13 mouse cellular contexts compared by ENCODE assay signal in genomic region chr5:91200448-91200847, GRCm38 (mm10).
DNase-seq lines count a peak whose midpoint lies in the region; ATAC-seq and TF ChIP-seq lines count a peak whose summit lies in the region.
"Had no signal": no experiment of that assay in that cellular context is flagged by ENCODE, and none has a peak within 500 bp of the region (broad histone marks: within the 10 kb centered on the region; RNA-seq: fewer than 3 reads in every experiment).

No protein-coding gene starts in this region.

- no peaks in the 10 kb centered on the region for H3K27me3 ChIP-seq in heart, embryonic 16.5 days (ENCODE audit: control insufficient read depth, insufficient read depth, low read length)
- H3K27me3 ChIP-seq in midbrain, embryonic 15.5 days (replicated peaks), result no peaks in the 10 kb centered on the region
- H3K27me3 ChIP-seq: liver, embryonic 15.5 days; midbrain, embryonic 12.5 days; neural tube, embryonic 12.5 days had no signal

- TF ChIP-seq POLR2A in lung, adult 2 months (IDR thresholded peaks at IDR 0.05; ENCODE audit: borderline replicate concordance, extremely low read depth, low read depth, low read length), result no peak

- peak; percentile 85 for ATAC-seq in heart, embryonic 16.5 days (replicated peaks; ENCODE audit: extremely low read depth, insufficient read depth, low FRiP score)
- no peak for ATAC-seq in midbrain, embryonic 15.5 days (replicated peaks)

- no peak for TF ChIP-seq CTCF in lung, adult 2 months (IDR thresholded peaks at IDR 0.05; ENCODE audit: insufficient read depth, low read length)

- no peaks in the 10 kb centered on the region for H3K9me3 ChIP-seq in heart, embryonic 16.5 days (replicated peaks; ENCODE audit: control insufficient read depth, low read length)
- H3K9me3 ChIP-seq in midbrain, embryonic 15.5 days, result no peaks in the 10 kb centered on the region
- H3K9me3 ChIP-seq: forebrain, embryonic 10.5 days; hindbrain, embryonic 10.5 days; liver, embryonic 15.5 days; midbrain, embryonic 12.5 days; neural tube, embryonic 12.5 days had no signal

- peak overlapping the region; percentile 23; the same call in 1 of the 2 replicates for H3K4me2 ChIP-seq in heart, embryonic 16.5 days (ENCODE audit: low read depth, low read length)
- no peak overlapping the region for H3K4me2 ChIP-seq in midbrain, embryonic 15.5 days
- H3K4me2 ChIP-seq: liver, embryonic 15.5 days; midbrain, embryonic 12.5 days; neural tube, embryonic 12.5 days had no signal

- no peak overlapping the region for H3K9ac ChIP-seq in heart, embryonic 16.5 days (ENCODE audit: low read length)
- H3K9ac ChIP-seq in midbrain, embryonic 15.5 days, result no peak overlapping the region
- H3K9ac ChIP-seq: liver, embryonic 15.5 days; midbrain, embryonic 12.5 days; neural tube, embryonic 12.5 days had no signal

- H3K27ac ChIP-seq in heart, embryonic 16.5 days (ENCODE audit: low read length), result no peak overlapping the region
- H3K27ac ChIP-seq in midbrain, embryonic 15.5 days, result no peak overlapping the region
- H3K27ac ChIP-seq: forebrain, embryonic 10.5 days; hindbrain, embryonic 10.5 days; liver, embryonic 15.5 days; midbrain, embryonic 12.5 days; neural tube, embryonic 12.5 days had no signal

- 26% methylated on average over 5 of the region's 5 CpGs for WGBS in lung, adult 2 months
- WGBS in heart, embryonic 16.5 days, result 14% methylated on average over 5 of the region's 5 CpGs
- 20% methylated on average over 5 of the region's 5 CpGs for WGBS in large intestine, adult 2 months
- whole genome bisulfite sequencing in midbrain, embryonic 15.5 days, result 73% methylated on average over 5 of the region's 5 CpGs

- H3K36me3 ChIP-seq in heart, embryonic 16.5 days (ENCODE audit: control insufficient read depth, insufficient read depth), result no peaks in the 10 kb centered on the region
- no peaks in the 10 kb centered on the region for H3K36me3 ChIP-seq in midbrain, embryonic 15.5 days (replicated peaks)
- H3K36me3 ChIP-seq: forebrain, embryonic 10.5 days; hindbrain, embryonic 10.5 days; liver, embryonic 15.5 days; midbrain, embryonic 12.5 days; neural tube, embryonic 12.5 days had no signal

- H3K4me1 ChIP-seq in lung, adult 2 months (ENCODE audit: control insufficient read depth, insufficient read depth, low read length), result no peaks in the 10 kb centered on the region; the same call in 1 of the 2 replicates
- H3K4me1 ChIP-seq in heart, embryonic 16.5 days (ENCODE audit: control insufficient read depth, insufficient read depth, low read length), result peaks cover 3% of the 10 kb centered on the region
- no peaks in the 10 kb centered on the region for H3K4me1 ChIP-seq in midbrain, embryonic 15.5 days
- H3K4me1 ChIP-seq: forebrain, embryonic 10.5 days; hindbrain, embryonic 10.5 days; liver, embryonic 15.5 days; midbrain, embryonic 12.5 days; neural tube, embryonic 12.5 days had no signal

- peak; percentile 6 for DNase-seq in lung, postnatal 36 days
- DNase-seq in lung, adult 2 months, result no peak
- DNase-seq in large intestine, adult 2 months (ENCODE audit: low read depth, low spot score), result peak; percentile 82
- DNase-seq in embryo, embryonic 10.5 days (ENCODE audit: low spot score), result no peak
- no peak for DNase-seq in layer of hippocampus, adult 18-20 months (ENCODE audit: low spot score in 2 of 2)
- DNase-seq: cerebellum, adult 9-10 months had no signal

- H3K4me3 ChIP-seq in lung, adult 2 months (replicated peaks; ENCODE audit: extremely low read depth, low read depth, low read length), result no peak overlapping the region
- no peak overlapping the region for H3K4me3 ChIP-seq in heart, embryonic 16.5 days (ENCODE audit: low read length)
- no peak overlapping the region for H3K4me3 ChIP-seq in midbrain, embryonic 15.5 days
- H3K4me3 ChIP-seq: forebrain, embryonic 10.5 days; hindbrain, embryonic 10.5 days; liver, embryonic 15.5 days; midbrain, embryonic 12.5 days; neural tube, embryonic 12.5 days had no signal

Comparison
In these comparisons a context has a peak if more than half of its experiments do, and no peak if none do; other contexts are left out.
1. DNase-seq: peak in lung, postnatal 36 days (single experiment) and large intestine, adult 2 months (single experiment); none in lung, adult 2 months (single experiment), embryo, embryonic 10.5 days (single experiment) and layer of hippocampus, adult 18-20 months (0 of 2).